Mouse (Mus musculus) ES-E14 (cell line): ENCODE results near the gene Nxpe4. TPM values are rescaled to one million over a fixed set of nuclear protein-coding genes. Genes with fewer than 3 reads are reported as not detected.

Experiments
- DNase-seq: peaks from one replicate; pipeline ENCODE4 v3.0.0-alpha.2; 2013; ENCODE audit warnings: low read depth, low spot score
- H3K27ac ChIP-seq: 2 replicates; pipeline ENCODE4 v1.5.1; 2012; ENCODE audit warnings: low read depth, mild to moderate bottlenecking, low read length, moderate library complexity, mixed read lengths; ENCODE audit not compliant: poor library complexity, insufficient read depth, severe bottlenecking
- H3K36me3 ChIP-seq: 2 replicates; pipeline ENCODE4 v1.6.1; 2012; ENCODE audit warnings: mild to moderate bottlenecking, low read length, moderate library complexity, mixed read lengths; ENCODE audit not compliant: control insufficient read depth, poor library complexity, insufficient read depth, severe bottlenecking
- H3K4me1 ChIP-seq, 2 experiments: fragments of 150-350 bp in 1 of 2; sonication (generic) in 1 of 2; 2 replicates each; pipeline ENCODE4 v1.6.1; 2012; ENCODE audit warnings: low read length in 2 of 2, mild to moderate bottlenecking in 1 of 2, mixed read lengths in 1 of 2; ENCODE audit not compliant: control insufficient read depth in 2 of 2, insufficient read depth in 2 of 2, poor library complexity in 1 of 2
- H3K4me3 ChIP-seq, 2 experiments: fragments of 150-350 bp in 1 of 2; sonication (generic) in 1 of 2; 2 replicates each; pipeline ENCODE4 v1.5.1; 2012; ENCODE audit warnings: low read length in 2 of 2, low read depth in 1 of 2, mild to moderate bottlenecking in 1 of 2, mixed read lengths in 1 of 2; ENCODE audit not compliant: insufficient read depth in 1 of 2, poor library complexity in 1 of 2, severe bottlenecking in 1 of 2
- H3K9ac ChIP-seq: 2 replicates; pipeline ENCODE4 v1.6.1; 2012; ENCODE audit warnings: low read depth, mild to moderate bottlenecking, low read length, mixed read lengths; ENCODE audit not compliant: poor library complexity, insufficient read depth, severe bottlenecking
- H3K9me3 ChIP-seq: fragments of 150-350 bp; sonication (generic); 2 replicates; pipeline ENCODE4 v1.6.1; 2012; ENCODE audit warnings: low read depth, mild to moderate bottlenecking, low read length; ENCODE audit not compliant: control insufficient read depth, insufficient read depth
- CHD2 ChIP-seq: IDR thresholded peaks from 2 replicates; pipeline ENCODE4 v1.6.1; 2014; ENCODE audit warnings: mild to moderate bottlenecking, low read depth, low read length, inconsistent platforms
- HCFC1 ChIP-seq: IDR thresholded peaks from 2 replicates; pipeline ENCODE4 v1.6.1; 2012; ENCODE audit warnings: low read length, inconsistent platforms, borderline replicate concordance; ENCODE audit not compliant: insufficient read depth
- MAFK ChIP-seq: IDR thresholded peaks from 2 replicates; pipeline ENCODE4 v1.6.1; 2014; ENCODE audit warnings: mild to moderate bottlenecking, low read depth, low read length, inconsistent platforms; ENCODE audit not compliant: insufficient read depth
- ZC3H11A ChIP-seq: IDR thresholded peaks from 2 replicates; pipeline ENCODE4 v1.6.1; 2012; ENCODE audit warnings: low read depth, mild to moderate bottlenecking, inconsistent platforms, low read length, borderline replicate concordance
- ZNF384 ChIP-seq: IDR thresholded peaks from 2 replicates; pipeline ENCODE4 v1.6.1; 2012; ENCODE audit warnings: low read depth, low read length, inconsistent platforms
- in situ Hi-C, 2 experiments: fragments of 600-800 bp; cut with MboI; formaldehyde crosslinking; loops; one replicate each; pipeline ENCODE4 v1.15.1; 2025; ENCODE audit warnings: low sequenced_read_pairs in 2 of 2, inconsistent platforms in 1 of 2; ENCODE audit not compliant: unreplicated experiment in 2 of 2
- total RNA-seq: library from RNA; depleted of rRNA; stranded (reverse); fragments of 300-350 nt; gene quantifications from 2 replicates; pipeline ENCODE4 v1.2.3, GENCODE M21; 2012

The Nxpe4 gene
- total RNA-seq, 1 experiment = 0.94 TPM

DNA sequence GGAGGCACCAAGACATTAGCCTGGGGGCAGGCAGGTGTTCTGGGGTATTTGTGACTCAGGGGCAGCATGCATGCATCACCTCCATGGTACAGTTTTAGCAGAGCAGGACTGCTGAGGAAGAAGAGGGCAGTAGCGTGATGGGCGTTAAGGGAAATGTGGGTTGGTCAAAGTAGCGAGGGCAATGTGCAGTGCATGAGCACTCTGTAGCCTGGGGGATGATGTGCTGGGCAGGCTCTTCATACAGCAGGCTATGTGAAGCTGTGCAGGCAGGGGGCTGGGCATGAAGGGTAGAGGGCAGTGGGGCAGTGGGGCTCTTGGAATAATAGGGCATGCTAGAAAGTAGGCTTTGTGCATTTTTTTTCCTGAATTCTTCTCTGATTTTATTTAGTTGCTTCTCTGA, 82.4 kb downstream of the Nxpe4 start:
- no peak for DNase-seq
- Histone ChIP-seq H3K4me1 (peaks cover 0 to 8% of the 10 kb centered on the region in 2 experiments; a peak in 1 of 4 replicates), H3K9me3 (no peaks in the 10 kb centered on the region), H3K27ac (no peak overlapping the region), H3K36me3 (no peaks in the 10 kb centered on the region), H3K4me3 (no peak overlapping the region), H3K9ac (no peak overlapping the region)
- in situ Hi-C loops = no loop called here
- TF ChIP-seq MAFK (no peak), ZC3H11A (no peak), HCFC1 (no peak), ZNF384 (no peak), CHD2 (no peak)

GRCm38 (mm10) chr9:48245525-48245924, 83.7 kb downstream of the Nxpe4 start:
- TF ChIP-seq HCFC1 (no peak), ZNF384 (no peak)
- Histone ChIP-seq H3K9me3 (no peaks in the 10 kb centered on the region), H3K4me3 (no peak overlapping the region), H3K9ac (no peak overlapping the region), H3K4me1 (peaks cover 0 to 8% of the 10 kb centered on the region in 2 experiments; a peak in 1 of 4 replicates), H3K36me3 (no peaks in the 10 kb centered on the region), H3K27ac (no peak overlapping the region)
- in situ Hi-C loops = no loop called here
- no peak for DNase-seq

- no peak for DNase-seq
- no peak overlapping the region for H3K9ac ChIP-seq
- H3K9me3 ChIP-seq = no peaks in the 10 kb centered on the region
- peaks cover 0 to 12% of the 10 kb centered on the region in 2 experiments; a peak in 1 of 4 replicates for H3K4me1 ChIP-seq
- in situ Hi-C loops = no loop called here
- no peak overlapping the region for H3K27ac ChIP-seq
- H3K4me3 ChIP-seq = no peak overlapping the region
- H3K36me3 ChIP-seq = no peaks in the 10 kb centered on the region
- TF ChIP-seq CHD2 (no peak), MAFK (no peak), ZNF384 (no peak), ZC3H11A (no peak), HCFC1 (no peak)
These were observed 85.5 kb downstream of the Nxpe4 start for GRCm38 (mm10) chr9:48247276-48247675.

DNA sequence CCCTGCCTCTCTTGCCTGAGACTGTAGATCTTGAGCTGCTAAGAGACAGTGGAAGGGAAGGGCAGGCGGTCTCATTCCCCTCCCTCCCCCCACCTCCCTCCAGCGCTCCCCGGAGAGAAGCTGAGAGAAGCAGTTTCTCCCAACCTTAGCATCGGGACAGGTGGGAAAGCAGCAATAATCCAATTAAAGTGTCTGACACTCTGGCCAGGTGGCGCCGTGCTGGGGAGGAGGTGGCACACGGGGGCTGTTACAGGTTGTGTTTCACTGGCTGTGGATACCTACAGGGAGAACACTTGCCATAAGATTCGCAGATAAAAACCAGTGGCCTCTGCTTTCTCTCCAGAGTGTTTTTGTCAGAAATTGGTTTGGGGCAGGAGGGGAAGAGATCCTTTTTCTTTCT, 90.4 kb downstream of the Nxpe4 start:
- no peak overlapping the region for H3K9ac ChIP-seq
- DNase-seq = no peak
- TF ChIP-seq ZC3H11A (no peak), CHD2 (no peak), MAFK (no peak), ZNF384 (no peak), HCFC1 (no peak)
- in situ Hi-C loops = no loop called here
- H3K36me3 ChIP-seq = no peaks in the 10 kb centered on the region
- peaks cover 0 to 9% of the 10 kb centered on the region in 2 experiments; a peak in 1 of 4 replicates for H3K4me1 ChIP-seq
- no peak overlapping the region for H3K27ac ChIP-seq
- H3K4me3 ChIP-seq = no peak overlapping the region
- no peaks in the 10 kb centered on the region for H3K9me3 ChIP-seq

GRCm38 (mm10) chr9:48257001-48257400, 95.2 kb downstream of the Nxpe4 start:
- no peaks in the 10 kb centered on the region for H3K9me3 ChIP-seq
- in situ Hi-C loops = no loop called here
- H3K27ac ChIP-seq = no peak overlapping the region
- H3K4me1 ChIP-seq = peaks cover 0 to 6% of the 10 kb centered on the region in 2 experiments; a peak in 1 of 4 replicates
- no peak overlapping the region for H3K4me3 ChIP-seq
- no peak for TF ChIP-seq MAFK
- no peak for TF ChIP-seq CHD2
- no peaks in the 10 kb centered on the region for H3K36me3 ChIP-seq
- H3K9ac ChIP-seq = no peak overlapping the region
- DNase-seq = no peak
